Mouse (Mus musculus): ENCODE measurements around the gene P4ha3.

DNA sequence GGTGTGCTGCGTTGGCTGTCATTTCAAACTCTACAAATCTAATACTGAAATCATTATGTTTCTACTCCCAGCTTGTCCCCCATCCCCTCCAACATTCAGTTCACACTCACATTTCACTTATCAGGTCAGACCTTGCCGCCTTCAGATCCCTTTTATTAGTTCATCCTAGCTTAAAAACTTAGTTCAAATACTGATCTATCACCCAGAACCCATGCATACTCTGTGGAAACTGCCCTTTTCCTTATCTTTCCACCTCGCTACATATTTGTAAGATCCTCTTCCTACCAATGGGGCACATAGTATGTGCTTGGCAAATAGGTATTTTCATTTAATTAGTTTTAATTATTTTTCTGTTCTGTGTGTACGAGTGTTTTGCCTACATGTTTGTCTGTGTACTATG lies 41.1 kb upstream of the P4ha3 start:
- TF ChIP-seq CTCF (IDR thresholded peaks at IDR 0.05; ENCODE audit: borderline replicate concordance, control insufficient read depth, extremely low read depth, insufficient read depth, low read length, poor library complexity): no peak
- no peak for TF ChIP-seq POLR2A (IDR thresholded peaks at IDR 0.05; ENCODE audit: control insufficient read depth, extremely low read depth, insufficient read depth, low read length, poor library complexity)
